Comparison of ENCODE assay signal across 11 mouse cellular contexts in the genomic region with DNA sequence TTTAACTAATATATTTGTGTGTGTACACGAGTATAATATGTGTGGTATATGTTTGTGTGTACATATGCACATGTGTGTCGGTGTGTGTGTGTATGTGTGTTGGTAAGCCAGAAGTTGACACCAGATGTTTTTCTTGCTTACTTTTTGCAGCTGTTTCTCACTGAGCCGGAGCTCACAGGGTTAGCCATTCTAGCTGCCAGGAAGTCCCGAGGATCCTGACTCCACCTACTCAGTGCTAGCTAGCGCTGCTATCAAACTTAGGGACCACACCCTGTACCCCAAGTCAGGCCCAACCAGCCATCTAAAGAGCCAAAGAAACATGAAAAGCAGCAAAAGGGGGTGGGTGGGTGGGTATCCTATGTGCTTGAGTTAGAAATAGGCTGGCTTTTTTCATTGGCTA. TPM values are rescaled to one million over a fixed set of nuclear protein-coding genes. Genes with fewer than 3 reads are reported as not detected.
A peak's percentile ranks its signal among the peaks of the same experiment; 100 is the strongest.
DNase-seq lines count a peak whose midpoint lies in the region; ATAC-seq lines count a peak whose summit lies in the region.
"Had no signal": no experiment of that assay in that cellular context is flagged by ENCODE, and none has a peak within 500 bp of the region (broad histone marks: within the 10 kb centered on the region; RNA-seq: fewer than 3 reads in every experiment).

No protein-coding gene starts in this region.

- H3K36me3 ChIP-seq in splenic B cell, adult 2 months (ENCODE audit: control insufficient read depth, insufficient read depth, low read length, poor library complexity, severe bottlenecking), result no peaks in the 10 kb centered on the region
- H3K36me3 ChIP-seq in hindbrain, embryonic 13.5 days, result no peaks in the 10 kb centered on the region
- H3K36me3 ChIP-seq: embryonic facial prominence, embryonic 15.5 days; midbrain, embryonic 12.5 days had no signal

- no peaks in the 10 kb centered on the region for H3K9me3 ChIP-seq in hindbrain, embryonic 13.5 days
- H3K9me3 ChIP-seq: embryonic facial prominence, embryonic 15.5 days; hindbrain, embryonic 10.5 days; midbrain, embryonic 12.5 days had no signal

- no peaks in the 10 kb centered on the region for H3K27me3 ChIP-seq in splenic B cell, adult 2 months (ENCODE audit: control insufficient read depth, insufficient read depth, low read length, poor library complexity, severe bottlenecking)
- H3K27me3 ChIP-seq in hindbrain, embryonic 13.5 days, result no peaks in the 10 kb centered on the region
- H3K27me3 ChIP-seq: embryonic facial prominence, embryonic 15.5 days; midbrain, embryonic 12.5 days had no signal

- peaks cover 15% of the 10 kb centered on the region for H3K4me1 ChIP-seq in hindbrain, embryonic 13.5 days (replicated peaks)

- 76% methylated on average over 5 of the region's 5 CpGs for WGBS in hindbrain, embryonic 13.5 days

- no peak for ATAC-seq in hindbrain, embryonic 13.5 days (ENCODE audit: low FRiP score)

- peak; percentile 32 for DNase-seq in gastrocnemius, postnatal 14 days
- no peak for DNase-seq in gastrocnemius, adult 18-20 months (ENCODE audit: low spot score)
- DNase-seq in MEL-GATA-1-ER (ENCODE audit: extremely low read depth, low read depth), result peak; percentile 72
- peak; percentile 84 for DNase-seq in liver
- DNase-seq in splenic B cell, adult 2 months (ENCODE audit: low read depth, low spot score), result peak; percentile 36
- no peak for DNase-seq in right cerebral cortex, adult 18-20 months
- DNase-seq in left cerebral cortex, postnatal 25 days (ENCODE audit: low spot score in 2 of 2), result no peak

- H3K27ac ChIP-seq in hindbrain, embryonic 13.5 days, result no peak overlapping the region
- H3K27ac ChIP-seq: embryonic facial prominence, embryonic 15.5 days; hindbrain, embryonic 10.5 days; midbrain, embryonic 12.5 days had no signal

- H3K4me3 ChIP-seq in hindbrain, embryonic 13.5 days, result no peak overlapping the region
- H3K4me3 ChIP-seq: embryonic facial prominence, embryonic 15.5 days; hindbrain, embryonic 10.5 days; midbrain, embryonic 12.5 days had no signal

- H3K9ac ChIP-seq in hindbrain, embryonic 13.5 days, result no peak overlapping the region
- H3K9ac ChIP-seq: embryonic facial prominence, embryonic 15.5 days; midbrain, embryonic 12.5 days had no signal

- no peak overlapping the region for H3K4me2 ChIP-seq in hindbrain, embryonic 13.5 days
- H3K4me2 ChIP-seq: embryonic facial prominence, embryonic 15.5 days; midbrain, embryonic 12.5 days had no signal

- intact Hi-C loops in gastrocnemius, postnatal 14 days (cut with DNase I; ENCODE audit: low total_unique reads), result no loop called here
- intact Hi-C loops in left cerebral cortex, postnatal 25 days (cut with DNase I), result no loop called here

RNA-seq across cellular contexts. Expression of gene Pitpnc1, which starts 23.1 kb away (rescaled TPM):
- total RNA-seq in gastrocnemius, postnatal 14 days (2021), result 10 to 100 TPM; 57.4 to 66.8 TPM
- 10 to 100 TPM; 73.8 to 93.7 TPM for total RNA-seq in gastrocnemius, adult 18-20 months (2021)
- 33.9 and 35.2 TPM in 2 replicates for polyA plus RNA-seq in hindbrain, embryonic 13.5 days (2015; fragmentation: Nextera tagmentation; extraction: Ambion mirVana)
- 10 to 100 TPM; 50.8 to 51.2 TPM for total RNA-seq in left cerebral cortex, postnatal 25 days (2021)

RNA-seq across cellular contexts. Expression of gene Psmd12, which starts 31.9 kb away (rescaled TPM):
- total RNA-seq in gastrocnemius, postnatal 14 days (2021), result 100 to 1,000 TPM; 105 to 106 TPM
- 100 to 1,000 TPM; 101 to 110 TPM for total RNA-seq in gastrocnemius, adult 18-20 months (2021)
- 158 and 163 TPM in 2 replicates for polyA plus RNA-seq in hindbrain, embryonic 13.5 days (2015; fragmentation: Nextera tagmentation; extraction: Ambion mirVana)
- total RNA-seq in left cerebral cortex, postnatal 25 days (2021), result 10 to 100 TPM; 69.2 to 73.1 TPM

Comparison
In these comparisons a context has a peak if more than half of its experiments do, and no peak if none do; other contexts are left out.
1. DNase-seq: peak in gastrocnemius, postnatal 14 days (single experiment), MEL-GATA-1-ER (single experiment), liver (single experiment) and splenic B cell, adult 2 months (single experiment); none in gastrocnemius, adult 18-20 months (single experiment), right cerebral cortex, adult 18-20 months (single experiment) and left cerebral cortex, postnatal 25 days (0 of 2).